Mouse (Mus musculus): Measurements from ENCODE around the gene Oxsr1.

GRCm38 (mm10) chr9:119357331-119358057, 35.3 kb upstream of the Oxsr1 start, which contains the start of gene Xylb:
- peak; percentile 82 for TF ChIP-seq CTCF (IDR thresholded peaks at IDR 0.05; ENCODE audit: borderline replicate concordance, insufficient read depth, low read depth, low read length)
- TF ChIP-seq POLR2A (IDR thresholded peaks at IDR 0.05; ENCODE audit: borderline replicate concordance, insufficient read depth, low read length) = peak; percentile 61; the same call in 1 of the 2 replicates

Data from cerebellum, adult 2 months (tissue).